Mouse (Mus musculus) small intestine, adult 2 months (tissue): Measurements from ENCODE around the gene Tpst2. TPM values are rescaled to one million over a fixed set of nuclear protein-coding genes. Genes with fewer than 3 reads are reported as not detected.

ENCODE experiments used
- H3K27ac ChIP-seq: fragments of 200-500 bp; 2 replicates; pipeline ENCODE4 v1.5.1; 2012; ENCODE audit warnings: low read depth, low read length, control low read depth, inconsistent platforms; ENCODE audit not compliant: insufficient read depth
- H3K27me3 ChIP-seq: fragments of 200-500 bp; 2 replicates; pipeline ENCODE4 v1.6.1; 2012; ENCODE audit warnings: mild to moderate bottlenecking, moderate library complexity, low read length, inconsistent platforms; ENCODE audit not compliant: control insufficient read depth, insufficient read depth
- H3K36me3 ChIP-seq: fragments of 200-500 bp; 2 replicates; pipeline ENCODE4 v1.6.1; 2012; ENCODE audit warnings: mild to moderate bottlenecking, low read length, control low read depth, inconsistent platforms; ENCODE audit not compliant: control insufficient read depth, insufficient read depth
- H3K4me1 ChIP-seq: fragments of 200-500 bp; 2 replicates; pipeline ENCODE4 v1.6.1; 2012; ENCODE audit warnings: low read length, inconsistent platforms, mixed read lengths; ENCODE audit not compliant: control insufficient read depth, insufficient read depth, insufficient read length
- H3K4me3 ChIP-seq: fragments of 200-500 bp; 2 replicates; pipeline ENCODE4 v1.5.1; 2012; ENCODE audit warnings: low read depth, mild to moderate bottlenecking, control low read depth, inconsistent platforms, low read length, moderate library complexity
- CTCF ChIP-seq: fragments of 200-500 bp; IDR thresholded peaks from 2 replicates; pipeline ENCODE4 v1.5.1; 2012; ENCODE audit warnings: low read depth, mild to moderate bottlenecking, control low read depth, inconsistent platforms, low read length, moderate library complexity, mixed read lengths; ENCODE audit not compliant: insufficient replicate concordance, insufficient read length; ENCODE audit errors: extremely low read depth
- POLR2A ChIP-seq: fragments of 200-500 bp; IDR thresholded peaks from 2 replicates; pipeline ENCODE4 v1.6.1; 2012; ENCODE audit warnings: low read depth, mild to moderate bottlenecking, control low read depth, inconsistent platforms, low read length, moderate library complexity
- WGBS: fragments of 180-500 bp; shearing (Covaris S2); methylation state at CpG from one replicate; pipeline ENCODE4 v1.1.7; 2018; 5-methylcytosine and 5-hydroxymethylcytosine counted together
- polyA plus RNA-seq: library from polyadenylated mRNA; depleted of rRNA; stranded (reverse); fragments of >200 nt; gene quantifications from 2 replicates; pipeline ENCODE4 v1.2.3, GENCODE M21; 2012

Gene Tpst2
- polyA plus RNA-seq, 1 experiment, result 35.4 TPM

DNA sequence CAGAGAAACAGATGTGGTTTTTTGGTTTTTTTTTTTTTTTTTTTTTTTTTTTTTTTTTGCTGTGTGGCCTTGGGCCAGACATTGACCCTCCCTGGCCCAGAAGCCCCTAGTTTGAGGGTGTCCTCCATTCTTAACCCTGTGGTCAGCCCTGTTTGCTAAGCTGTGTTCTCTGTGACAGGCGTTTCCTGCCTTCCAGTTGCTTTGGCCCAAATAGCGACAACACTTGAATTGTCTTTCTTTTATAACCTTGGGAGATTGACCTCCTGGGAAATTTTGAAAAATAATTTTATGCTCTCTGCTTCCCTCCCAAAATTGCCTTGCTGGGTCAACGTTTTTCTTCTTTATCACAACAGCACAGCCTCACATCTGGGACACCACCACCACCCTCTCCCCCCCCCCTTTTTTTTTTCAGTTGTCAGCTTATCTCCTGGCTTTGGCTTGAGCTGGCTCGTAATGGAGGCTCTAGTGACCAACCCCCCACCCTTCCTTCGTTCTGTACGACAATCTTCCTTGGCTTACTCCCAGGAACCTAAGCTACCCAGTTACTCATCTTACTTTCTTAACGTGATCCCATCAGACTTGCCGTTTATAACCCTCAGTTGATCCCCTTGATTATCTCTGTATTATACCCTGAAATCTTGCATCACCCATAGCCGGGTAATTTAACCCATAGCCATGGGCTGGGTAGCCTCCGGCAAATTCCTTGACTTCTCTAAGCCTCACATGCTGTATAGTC is 32.8 kb upstream of the Tpst2 start:
- H3K27ac ChIP-seq, result no peak overlapping the region

DNA sequence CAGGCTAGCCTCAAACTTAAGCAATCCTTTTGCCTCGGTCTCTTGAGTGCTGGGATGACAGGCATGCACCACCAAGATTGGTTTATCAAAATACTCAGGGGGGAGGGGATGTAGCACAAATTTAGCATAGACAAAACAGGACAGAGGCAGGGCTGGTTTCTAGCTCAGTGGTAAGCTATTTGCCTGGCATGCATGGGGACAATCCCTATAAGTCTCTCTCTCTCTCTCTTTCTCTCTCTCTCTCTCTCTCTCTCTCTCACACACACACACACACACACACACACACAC is 32.3 kb upstream of the Tpst2 start:
- 71% methylated on average over 1 of the region's 1 CpGs for WGBS
- Histone ChIP-seq H3K27ac (no peak overlapping the region), H3K27me3 (0 out of 2 replicates have a peak, but pooled peaks cover 4% of the 10 kb centered on the region), H3K4me1 (peaks cover 7% of the 10 kb centered on the region; the same call in 1 of the 2 replicates), H3K36me3 (no peaks in the 10 kb centered on the region), H3K4me3 (no peak overlapping the region)
- TF ChIP-seq POLR2A (no peak), CTCF (no peak)

More for the DNA sequence above, 32.8 kb upstream of the Tpst2 start:
- 0 out of 2 replicates have a peak, but pooled peaks cover 4% of the 10 kb centered on the region for H3K27me3 ChIP-seq
- peaks cover 7% of the 10 kb centered on the region; the same call in 1 of the 2 replicates for H3K4me1 ChIP-seq
- no peak for TF ChIP-seq CTCF
- TF ChIP-seq POLR2A, result no peak
- WGBS, result 39% methylated on average over 10 of the region's 10 CpGs
- H3K36me3 ChIP-seq, result no peaks in the 10 kb centered on the region
- no peak overlapping the region for H3K4me3 ChIP-seq

DNA sequence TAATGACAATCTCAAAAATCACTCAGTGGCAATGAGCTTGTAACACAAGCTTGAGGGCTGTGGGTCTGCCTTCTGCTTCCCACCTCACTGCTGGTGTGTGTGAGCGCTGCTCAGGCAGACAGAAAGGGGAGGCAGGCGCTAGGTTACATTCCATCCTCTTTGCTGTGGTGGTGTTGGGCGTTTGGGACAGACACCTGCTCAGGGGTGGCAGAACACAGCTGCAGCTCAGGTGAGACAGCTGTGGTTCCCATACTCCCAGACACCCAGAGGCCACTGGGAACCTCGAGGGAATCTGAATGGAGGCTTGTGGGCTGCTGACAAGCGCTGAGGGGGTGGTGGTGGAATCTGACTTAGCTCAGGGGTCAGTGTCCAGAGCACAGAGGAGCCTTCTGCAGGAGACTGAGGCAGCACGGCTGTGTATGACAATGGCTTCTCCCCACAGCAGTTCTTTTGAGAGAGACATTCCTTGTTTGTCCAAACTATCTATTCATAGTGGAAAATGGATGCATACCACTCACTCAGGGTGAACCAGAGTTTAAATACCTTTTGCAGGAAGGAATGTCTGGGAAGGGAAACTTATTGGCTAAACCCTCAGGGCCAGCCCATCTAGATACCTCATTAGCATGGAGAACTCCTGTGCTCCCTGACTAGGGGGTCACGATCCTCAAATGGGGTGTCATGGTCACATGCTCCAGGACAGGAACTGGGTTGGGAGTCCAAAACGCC is 31.4 kb upstream of the Tpst2 start:
- H3K27ac ChIP-seq, result no peak overlapping the region
- 42% methylated on average over 8 of the region's 8 CpGs for WGBS
- 0 out of 2 replicates have a peak, but pooled peaks cover 4% of the 10 kb centered on the region for H3K27me3 ChIP-seq
- H3K4me1 ChIP-seq, result peaks cover 7% of the 10 kb centered on the region; the same call in 1 of the 2 replicates
- TF ChIP-seq CTCF, result no peak
- no peak for TF ChIP-seq POLR2A
- H3K4me3 ChIP-seq, result no peak overlapping the region
- no peaks in the 10 kb centered on the region for H3K36me3 ChIP-seq

DNA sequence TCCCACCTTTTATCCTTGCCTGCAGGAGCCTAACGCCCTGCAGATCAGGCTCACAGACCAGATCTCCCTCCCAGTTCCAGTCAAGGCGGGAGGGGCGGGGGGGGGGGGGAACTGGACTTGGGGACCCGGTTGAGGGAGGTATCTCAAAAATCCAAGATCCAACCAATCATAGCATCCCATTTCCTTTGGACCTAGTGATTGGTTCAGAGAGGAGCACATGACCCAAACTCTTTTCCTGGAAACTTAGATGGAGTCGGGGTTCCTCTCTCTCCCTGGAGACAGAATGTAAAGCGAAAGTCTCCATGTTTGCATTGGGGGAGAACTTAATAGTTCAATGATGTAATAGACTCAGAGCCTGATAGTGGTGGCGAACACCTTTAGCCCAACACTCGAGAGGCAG is 29.1 kb upstream of the Tpst2 start:
- Histone ChIP-seq H3K27ac (no peak overlapping the region), H3K27me3 (0 out of 2 replicates have a peak, but pooled peaks cover 4% of the 10 kb centered on the region), H3K4me3 (no peak overlapping the region), H3K4me1 (peaks cover 7% of the 10 kb centered on the region), H3K36me3 (no peaks in the 10 kb centered on the region)
- no peak for TF ChIP-seq CTCF
- no peak for TF ChIP-seq POLR2A
- 31% methylated on average over 8 of the region's 8 CpGs for WGBS

DNA sequence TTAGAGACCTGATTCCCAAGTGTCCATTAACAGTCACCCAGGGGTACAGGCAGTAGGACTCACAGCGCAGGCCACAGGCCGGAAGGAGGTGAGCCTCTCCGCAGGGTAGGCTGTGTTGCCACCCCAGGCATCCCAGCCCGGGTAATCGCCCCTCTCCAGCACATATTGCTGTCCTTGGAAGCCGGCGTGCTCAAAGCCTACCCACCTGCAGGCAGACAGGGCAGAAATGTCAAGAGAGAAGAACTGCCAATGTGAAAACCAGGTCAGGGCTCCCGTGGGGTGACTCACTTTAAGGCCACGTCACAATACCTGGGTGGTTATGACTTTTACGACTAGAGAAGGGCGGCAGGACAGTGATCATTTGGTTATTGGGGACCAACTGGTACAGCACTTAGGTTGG is 27.4 kb upstream of the Tpst2 start:
- Histone ChIP-seq H3K4me3 (no peak overlapping the region), H3K27ac (no peak overlapping the region; the same call in 1 of the 2 replicates), H3K27me3 (0 out of 2 replicates have a peak, but pooled peaks cover 4% of the 10 kb centered on the region), H3K4me1 (peaks cover 4% of the 10 kb centered on the region), H3K36me3 (no peaks in the 10 kb centered on the region)
- TF ChIP-seq CTCF, result no peak
- TF ChIP-seq POLR2A, result no peak
- 71% methylated on average over 11 of the region's 11 CpGs for WGBS

DNA sequence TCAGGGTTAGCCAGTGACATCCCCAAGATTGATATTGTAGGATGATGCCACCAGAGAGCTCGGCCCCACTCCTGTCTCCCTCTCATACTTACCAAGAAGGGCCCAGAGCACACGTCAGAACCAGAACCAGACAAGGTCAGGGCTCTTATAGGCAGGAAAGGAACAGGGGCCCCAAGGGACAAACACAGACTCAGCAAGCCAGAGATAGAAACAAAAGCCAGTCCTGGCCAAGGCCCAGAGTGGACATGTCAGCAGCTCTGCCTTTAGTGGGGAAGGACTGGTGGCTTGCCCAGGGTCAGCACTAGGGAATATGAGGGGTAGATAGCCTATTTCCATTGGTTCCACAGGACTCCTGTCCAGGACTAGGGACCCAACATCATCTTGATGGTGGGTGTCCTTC is 24.1 kb upstream of the Tpst2 start, which contains the start of gene Cryba4:
TSS of gene Cryba4 (minus strand) at position 119 of the 400 bp plus-strand sequence.
- Histone ChIP-seq H3K27ac (no peak within 1 kb of the TSS), H3K27me3 (no peaks in the 10 kb centered on the region), H3K4me1 (peaks cover 11% of the 10 kb centered on the region), H3K4me3 (no peak within 1 kb of the TSS), H3K36me3 (no peaks in the 10 kb centered on the region)
- TF ChIP-seq POLR2A (no peak), CTCF (no peak)
- 62% methylated on average over 2 of the region's 2 CpGs for WGBS

DNA sequence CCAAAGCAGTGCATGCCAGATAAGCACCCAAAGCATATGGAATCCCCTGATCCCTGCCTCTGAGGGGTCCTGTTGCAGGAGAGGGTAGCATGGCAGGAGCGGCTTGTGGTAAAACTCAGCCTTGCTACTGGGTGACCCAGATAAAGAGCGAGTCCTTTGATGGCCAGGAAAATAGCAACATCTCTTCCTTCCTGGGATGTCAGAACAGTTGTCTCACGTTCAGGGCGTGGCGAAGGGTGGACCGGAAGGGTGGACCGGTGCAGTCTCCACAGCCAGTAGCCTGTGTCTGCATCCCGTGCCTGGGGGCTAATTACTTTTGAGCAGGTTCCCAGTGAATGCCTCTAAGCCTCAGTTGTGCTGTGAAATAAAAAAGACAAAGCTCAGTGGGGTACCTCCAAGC is 23.3 kb upstream of the Tpst2 start:
- H3K4me3 ChIP-seq, result no peak overlapping the region
- TF ChIP-seq POLR2A, result no peak
- TF ChIP-seq CTCF, result no peak
- H3K36me3 ChIP-seq, result no peaks in the 10 kb centered on the region
- H3K4me1 ChIP-seq, result peaks cover 11% of the 10 kb centered on the region
- no peak overlapping the region for H3K27ac ChIP-seq
- no peaks in the 10 kb centered on the region for H3K27me3 ChIP-seq
- 50% methylated on average over 8 of the region's 8 CpGs for WGBS
